Mouse (Mus musculus): ENCODE results near the gene Gm15319. TPM values are rescaled to one million over a fixed set of nuclear protein-coding genes. Genes with fewer than 3 reads are reported as not detected.
A peak's percentile ranks its signal among the peaks of the same experiment; 100 is the strongest.
"Not testable (repeated sequence)": the region's sequence is repeated elsewhere in the genome, so short reads cannot be mapped to it uniquely, and the experiment has no call there.

The Gm15319 gene
- total and polyA plus RNA-seq, 3 experiments: 1.7 TPM; not detected in 2

GRCm38 (mm10) chr8:20296803-20297702 is 66.0 kb downstream of the Gm15319 start:
- TF ChIP-seq CTCF (IDR thresholded peaks at IDR 0.05; ENCODE audit: low read depth, low read length): 0 out of 2 replicates have a peak, but pooled peaks have one; percentile 18
- H3K4me1 ChIP-seq (ENCODE audit: insufficient read depth, low read depth, low read length); H3K27me3 ChIP-seq (ENCODE audit: insufficient read depth, low read length); H3K36me3 ChIP-seq (replicated peaks); H3K9me3 ChIP-seq (replicated peaks): not testable (repeated sequence)
- ATAC-seq (ENCODE audit: extremely low read depth, insufficient number of reproducible peaks, low FRiP score, poor library complexity, severe bottlenecking) (peak; percentile 96), DNase-seq (ENCODE audit: low spot score) (peak; percentile 35)
- peak overlapping the region; percentile 68 for H3K4me3 ChIP-seq (ENCODE audit: low read depth, low read length)

- not testable (repeated sequence) for H3K27me3 ChIP-seq (ENCODE audit: insufficient read depth, low read length); H3K4me3 ChIP-seq (ENCODE audit: low read depth, low read length); ATAC-seq (ENCODE audit: extremely low read depth, insufficient number of reproducible peaks, low FRiP score, poor library complexity, severe bottlenecking); H3K9me3 ChIP-seq (replicated peaks); DNase-seq (ENCODE audit: low spot score); H3K36me3 ChIP-seq (replicated peaks); H3K4me1 ChIP-seq (ENCODE audit: insufficient read depth, low read depth, low read length)
Measured at GRCm38 (mm10) chr8:20295881-20296280, 67.1 kb downstream of the Gm15319 start.

- not testable (repeated sequence) for ATAC-seq (ENCODE audit: extremely low read depth, insufficient number of reproducible peaks, low FRiP score, poor library complexity, severe bottlenecking); H3K4me1 ChIP-seq (ENCODE audit: insufficient read depth, low read depth, low read length); H3K27me3 ChIP-seq (ENCODE audit: insufficient read depth, low read length); H3K36me3 ChIP-seq (replicated peaks); H3K9me3 ChIP-seq (replicated peaks); DNase-seq (ENCODE audit: low spot score); H3K4me3 ChIP-seq (ENCODE audit: low read depth, low read length)
Measured at GRCm38 (mm10) chr8:20294826-20295225, 68.2 kb downstream of the Gm15319 start.

GRCm38 (mm10) chr8:20293966-20294365 is 69.0 kb downstream of the Gm15319 start:
- ATAC-seq (ENCODE audit: extremely low read depth, insufficient number of reproducible peaks, low FRiP score, poor library complexity, severe bottlenecking); H3K27me3 ChIP-seq (ENCODE audit: insufficient read depth, low read length); H3K4me1 ChIP-seq (ENCODE audit: insufficient read depth, low read depth, low read length); H3K4me3 ChIP-seq (ENCODE audit: low read depth, low read length); H3K9me3 ChIP-seq (replicated peaks); DNase-seq (ENCODE audit: low spot score); H3K36me3 ChIP-seq (replicated peaks): not testable (repeated sequence)

GRCm38 (mm10) chr8:20290015-20290414 is 73.0 kb downstream of the Gm15319 start:
- H3K4me3 ChIP-seq (ENCODE audit: low read depth, low read length); H3K4me1 ChIP-seq (ENCODE audit: insufficient read depth, low read depth, low read length); DNase-seq (ENCODE audit: low spot score); H3K9me3 ChIP-seq (replicated peaks); H3K27me3 ChIP-seq (ENCODE audit: insufficient read depth, low read length); H3K36me3 ChIP-seq (replicated peaks); ATAC-seq (ENCODE audit: extremely low read depth, insufficient number of reproducible peaks, low FRiP score, poor library complexity, severe bottlenecking): not testable (repeated sequence)

GRCm38 (mm10) chr8:20288878-20289277 is 74.1 kb downstream of the Gm15319 start:
- not testable (repeated sequence) for H3K27me3 ChIP-seq (ENCODE audit: insufficient read depth, low read length); H3K4me1 ChIP-seq (ENCODE audit: insufficient read depth, low read depth, low read length); H3K4me3 ChIP-seq (ENCODE audit: low read depth, low read length); H3K36me3 ChIP-seq (replicated peaks); H3K9me3 ChIP-seq (replicated peaks); ATAC-seq (ENCODE audit: extremely low read depth, insufficient number of reproducible peaks, low FRiP score, poor library complexity, severe bottlenecking); DNase-seq (ENCODE audit: low spot score)

GRCm38 (mm10) chr8:20287706-20288105 is 75.3 kb downstream of the Gm15319 start:
- DNase-seq (ENCODE audit: low spot score); H3K4me3 ChIP-seq (ENCODE audit: low read depth, low read length); H3K4me1 ChIP-seq (ENCODE audit: insufficient read depth, low read depth, low read length); H3K9me3 ChIP-seq (replicated peaks); ATAC-seq (ENCODE audit: extremely low read depth, insufficient number of reproducible peaks, low FRiP score, poor library complexity, severe bottlenecking); H3K36me3 ChIP-seq (replicated peaks); H3K27me3 ChIP-seq (ENCODE audit: insufficient read depth, low read length): not testable (repeated sequence)

Measured in G1E (cell line).